Mouse (Mus musculus): ENCODE measurements around the gene Sde2. TPM values are rescaled to one million over a fixed set of nuclear protein-coding genes. Genes with fewer than 3 reads are reported as not detected.
A peak's percentile ranks its signal among the peaks of the same experiment; 100 is the strongest.
"Not testable (repeated sequence)": the region's sequence is repeated elsewhere in the genome, so short reads cannot be mapped to it uniquely, and the experiment has no call there.

The Sde2 gene
- total RNA-seq, 2 experiments from 2014 or later: 20.6 to 23.4 TPM

- DNase-seq (ENCODE audit: extremely low spot score in 1 of 2, low spot score in 1 of 2): no peak
Observed at GRCm38 (mm10) chr1:180830588-180831346, 20.2 kb upstream of the Sde2 start.

- DNase-seq (ENCODE audit: extremely low spot score in 1 of 2, low spot score in 1 of 2): no peak
Observed at GRCm38 (mm10) chr1:180835273-180836015, 15.5 kb upstream of the Sde2 start.

- not testable (repeated sequence) for DNase-seq (ENCODE audit: extremely low spot score in 1 of 2, low spot score in 1 of 2)
Observed at GRCm38 (mm10) chr1:180836467-180836866, 14.5 kb upstream of the Sde2 start.

- DNase-seq (ENCODE audit: extremely low spot score in 1 of 2, low spot score in 1 of 2): no peak
Observed at GRCm38 (mm10) chr1:180837186-180837585, 13.7 kb upstream of the Sde2 start.

GRCm38 (mm10) chr1:180838014-180838413 lies 12.9 kb upstream of the Sde2 start:
- DNase-seq (ENCODE audit: extremely low spot score in 1 of 2, low spot score in 1 of 2): no peak

GRCm38 (mm10) chr1:180839201-180839910 lies 11.6 kb upstream of the Sde2 start:
- no peak for DNase-seq (ENCODE audit: extremely low spot score in 1 of 2, low spot score in 1 of 2)

- DNase-seq (ENCODE audit: extremely low spot score in 1 of 2, low spot score in 1 of 2): no peak
Observed at GRCm38 (mm10) chr1:180841561-180842300, 9.2 kb upstream of the Sde2 start.

GRCm38 (mm10) chr1:180848114-180848510 lies 2.8 kb upstream of the Sde2 start:
- peak; percentile 28 for DNase-seq (ENCODE audit: extremely low spot score in 1 of 2, low spot score in 1 of 2)

GRCm38 (mm10) chr1:180848511-180849241 lies 2.3 kb upstream of the Sde2 start:
- peak; percentile 31 to 33 for DNase-seq (ENCODE audit: extremely low spot score in 1 of 2, low spot score in 1 of 2)

GRCm38 (mm10) chr1:180849701-180850301 lies 1.1 kb upstream of the Sde2 start:
- peak in 1 of 2 experiments; percentile 14 for DNase-seq (ENCODE audit: extremely low spot score in 1 of 2, low spot score in 1 of 2)

GRCm38 (mm10) chr1:180858763-180859162 lies 7.8 kb downstream of the Sde2 start:
- no peak for DNase-seq (ENCODE audit: extremely low spot score in 1 of 2, low spot score in 1 of 2)

GRCm38 (mm10) chr1:180860030-180860429 lies 9.1 kb downstream of the Sde2 start:
- DNase-seq (ENCODE audit: extremely low spot score in 1 of 2, low spot score in 1 of 2): no peak

GRCm38 (mm10) chr1:180863606-180864005 lies 12.7 kb downstream of the Sde2 start:
- DNase-seq (ENCODE audit: extremely low spot score in 1 of 2, low spot score in 1 of 2): no peak

GRCm38 (mm10) chr1:180866001-180866400 lies 15.1 kb downstream of the Sde2 start:
- no peak for DNase-seq (ENCODE audit: extremely low spot score in 1 of 2, low spot score in 1 of 2)

- DNase-seq (ENCODE audit: extremely low spot score in 1 of 2, low spot score in 1 of 2): no peak
Observed at GRCm38 (mm10) chr1:180870122-180870650, 19.3 kb downstream of the Sde2 start.

GRCm38 (mm10) chr1:180873861-180874484 lies 23.0 kb downstream of the Sde2 start:
- DNase-seq (ENCODE audit: extremely low spot score in 1 of 2, low spot score in 1 of 2): peak in 1 of 2 experiments; percentile 56

GRCm38 (mm10) chr1:180874615-180875014 lies 23.7 kb downstream of the Sde2 start:
- no peak for DNase-seq (ENCODE audit: extremely low spot score in 1 of 2, low spot score in 1 of 2)

- no peak for DNase-seq (ENCODE audit: extremely low spot score in 1 of 2, low spot score in 1 of 2)
Observed at GRCm38 (mm10) chr1:180875126-180875525, 24.2 kb downstream of the Sde2 start.

- DNase-seq (ENCODE audit: extremely low spot score in 1 of 2, low spot score in 1 of 2): no peak
Observed at GRCm38 (mm10) chr1:180877466-180877865, 26.5 kb downstream of the Sde2 start.
